Mouse (Mus musculus) liver, postnatal 0 days (tissue): ENCODE results near the gene Srek1ip1.

Source experiments
- CTCF ChIP-seq: sonication (generic); IDR thresholded peaks from 2 replicates; pipeline ENCODE4 v1.5.1; 2016; ENCODE audit warnings: antibody characterized with exemption, low read depth
- EP300 ChIP-seq: IDR thresholded peaks from 2 replicates; pipeline ENCODE4 v1.6.1; 2016; ENCODE audit warnings: antibody characterized with exemption, low read depth, mild to moderate bottlenecking

- no peak for TF ChIP-seq CTCF
- TF ChIP-seq EP300 = no peak
These were observed 94.2 kb downstream of the Srek1ip1 start for GRCm38 (mm10) chr13:104886308-104887032.
